Mouse (Mus musculus) MEL (cell line): ENCODE results near the gene Csmd2. TPM values are rescaled to one million over a fixed set of nuclear protein-coding genes. Genes with fewer than 3 reads are reported as not detected.

Experiments used
- DNase-seq: peaks from one replicate; pipeline ENCODE4 v3.0.0; 2011; ENCODE audit warnings: low read depth, low spot score
- H3K27ac ChIP-seq: 2 replicates; pipeline ENCODE4 v1.5.1; 2012; ENCODE audit warnings: low read depth, mild to moderate bottlenecking, control low read depth, low read length, moderate library complexity; ENCODE audit not compliant: control insufficient read depth
- H3K27me3 ChIP-seq, 2 experiments: fragments of 150-350 bp in 1 of 2; sonication (generic) in 1 of 2; 2 replicates each; pipeline ENCODE4 v1.6.1; 2012; ENCODE audit warnings: low read length in 2 of 2, mild to moderate bottlenecking in 2 of 2, improper control_type of control experiment in 1 of 2, moderate library complexity in 1 of 2; ENCODE audit not compliant: insufficient read depth in 2 of 2, control insufficient read depth in 1 of 2
- H3K36me3 ChIP-seq, 2 experiments: 2 replicates each; pipeline ENCODE4 v1.6.1; 2012 to 2014; ENCODE audit warnings: low read length in 2 of 2, improper control_type of control experiment in 1 of 2, inconsistent platforms in 1 of 2, mild to moderate bottlenecking in 1 of 2; ENCODE audit not compliant: insufficient read depth in 2 of 2, control insufficient read depth in 1 of 2
- H3K4me1 ChIP-seq, 2 experiments: fragments of 150-350 bp in 1 of 2; sonication (generic) in 1 of 2; 2 replicates each; pipeline ENCODE4 v1.6.1; 2012; ENCODE audit warnings: low read length in 2 of 2, improper control_type of control experiment in 1 of 2, mild to moderate bottlenecking in 1 of 2; ENCODE audit not compliant: insufficient read depth in 2 of 2, control insufficient read depth in 1 of 2
- H3K4me3 ChIP-seq, 2 experiments: fragments of 150-350 bp in 1 of 2; sonication (generic) in 1 of 2; 2 replicates each; pipeline ENCODE4 v1.5.1; 2012; ENCODE audit warnings: low read depth in 2 of 2, low read length in 2 of 2, mild to moderate bottlenecking in 2 of 2, moderate library complexity in 2 of 2, control low read depth in 1 of 2, improper control_type of control experiment in 1 of 2; ENCODE audit not compliant: control insufficient read depth in 1 of 2, insufficient read depth in 1 of 2
- H3K79me2 ChIP-seq: 2 replicates; pipeline ENCODE4 v1.6.1; 2012; ENCODE audit warnings: mild to moderate bottlenecking, low read length, moderate library complexity; ENCODE audit not compliant: control insufficient read depth, poor library complexity, insufficient read depth
- H3K9ac ChIP-seq: 2 replicates; pipeline ENCODE4 v1.6.1; 2012; ENCODE audit warnings: low read depth, mild to moderate bottlenecking, control low read depth, low read length, moderate library complexity; ENCODE audit not compliant: control insufficient read depth, poor library complexity, severe bottlenecking
- H3K9me3 ChIP-seq: fragments of 150-350 bp; sonication (generic); replicated peaks from 2 replicates; pipeline ENCODE4 v1.6.1; 2012; ENCODE audit warnings: mild to moderate bottlenecking, low read length, improper control_type of control experiment, moderate library complexity; ENCODE audit not compliant: insufficient read depth
- BHLHE40 ChIP-seq: IDR thresholded peaks from 2 replicates; pipeline ENCODE4 v1.6.1; 2012; ENCODE audit warnings: low read depth, mild to moderate bottlenecking, inconsistent platforms, low read length, improper control_type of control experiment, borderline replicate concordance
- CHD1 ChIP-seq: IDR thresholded peaks from 2 replicates; pipeline ENCODE4 v1.6.1; 2012; ENCODE audit warnings: low read depth, mild to moderate bottlenecking, inconsistent platforms, low read length, improper control_type of control experiment
- E2F4 ChIP-seq: IDR thresholded peaks from 2 replicates; pipeline ENCODE4 v1.6.1; 2011; ENCODE audit warnings: low read depth, low read length, improper control_type of control experiment, borderline replicate concordance
- ELF1 ChIP-seq: IDR thresholded peaks from 2 replicates; pipeline ENCODE4 v1.6.1; 2014; ENCODE audit warnings: low read depth, mild to moderate bottlenecking, inconsistent platforms, low read length, improper control_type of control experiment, moderate library complexity
- ETS1 ChIP-seq: IDR thresholded peaks from 2 replicates; pipeline ENCODE4 v1.6.1; 2012; ENCODE audit warnings: low read depth, mild to moderate bottlenecking, inconsistent platforms, low read length, improper control_type of control experiment, moderate library complexity
- GATA1 ChIP-seq: IDR thresholded peaks from 2 replicates; pipeline ENCODE4 v1.6.1; 2011; ENCODE audit warnings: low read depth, low read length, improper control_type of control experiment
- MAFK ChIP-seq: IDR thresholded peaks from 2 replicates; pipeline ENCODE4 v1.6.1; 2011; ENCODE audit warnings: low read depth, mild to moderate bottlenecking, low read length, improper control_type of control experiment, borderline replicate concordance
- MAX ChIP-seq: IDR thresholded peaks from 2 replicates; pipeline ENCODE4 v1.6.1; 2011; ENCODE audit warnings: low read length, improper control_type of control experiment
- MXI1 ChIP-seq: IDR thresholded peaks from 2 replicates; pipeline ENCODE4 v1.6.1; 2011; ENCODE audit warnings: mild to moderate bottlenecking, low read depth, low read length, improper control_type of control experiment
- MYB ChIP-seq: IDR thresholded peaks from 2 replicates; pipeline ENCODE4 v1.6.1; 2011; ENCODE audit warnings: mild to moderate bottlenecking, low read depth, low read length, improper control_type of control experiment
- NELFE ChIP-seq: IDR thresholded peaks from 2 replicates; pipeline ENCODE4 v1.6.1; 2011; ENCODE audit warnings: low read depth, low read length, improper control_type of control experiment
- POLR2A ChIP-seq, 2 experiments: IDR thresholded peaks; 2 replicates each; pipeline ENCODE4 v1.6.1; 2011 to 2012; ENCODE audit warnings: low read length in 2 of 2, mild to moderate bottlenecking in 2 of 2, control low read depth in 1 of 2, improper control_type of control experiment in 1 of 2, low read depth in 1 of 2, moderate library complexity in 1 of 2; ENCODE audit not compliant: control insufficient read depth in 1 of 2, insufficient read depth in 1 of 2, poor library complexity in 1 of 2
- POLR2AphosphoS5 ChIP-seq: IDR thresholded peaks from 2 replicates; pipeline ENCODE4 v1.6.1; 2012; ENCODE audit warnings: low read depth, borderline replicate concordance, mild to moderate bottlenecking, inconsistent platforms, low read length, moderate library complexity, mixed read lengths
- RAD21 ChIP-seq: IDR thresholded peaks from 2 replicates; pipeline ENCODE4 v1.6.1; 2011; ENCODE audit warnings: mild to moderate bottlenecking, low read depth, low read length, improper control_type of control experiment
- SMC3 ChIP-seq: IDR thresholded peaks from 2 replicates; pipeline ENCODE4 v1.6.1; 2011; ENCODE audit warnings: low read depth, low read length, improper control_type of control experiment
- TAL1 ChIP-seq: IDR thresholded peaks from 2 replicates; pipeline ENCODE4 v1.6.1; 2012; ENCODE audit warnings: mild to moderate bottlenecking, inconsistent platforms, low read length, moderate library complexity, mixed read lengths
- UBTF ChIP-seq: IDR thresholded peaks from 2 replicates; pipeline ENCODE4 v1.6.1; 2012; ENCODE audit warnings: low read depth, mild to moderate bottlenecking, inconsistent platforms, low read length, improper control_type of control experiment, moderate library complexity, borderline replicate concordance; ENCODE audit not compliant: insufficient read depth
- USF2 ChIP-seq, 2 experiments: IDR thresholded peaks; 2 replicates each; pipeline ENCODE4 v1.6.1; 2011 to 2012; ENCODE audit warnings: improper control_type of control experiment in 2 of 2, low read length in 2 of 2, borderline replicate concordance in 1 of 2, inconsistent platforms in 1 of 2, low read depth in 1 of 2, mild to moderate bottlenecking in 1 of 2; ENCODE audit not compliant: insufficient read depth in 1 of 2
- ZNF384 ChIP-seq: IDR thresholded peaks from 2 replicates; pipeline ENCODE4 v1.6.1; 2012; ENCODE audit warnings: low read depth, mild to moderate bottlenecking, inconsistent platforms, low read length, improper control_type of control experiment
- polyA plus RNA-seq, 2 experiments: library from polyadenylated mRNA; stranded (reverse) in 1 of 2; unstranded in 1 of 2; fragments of >175 nt in 1 of 2; fragments of >200 nt in 1 of 2; gene quantifications; 2 replicates each; pipeline versions ENCODE4 v1.2.1 to v1.2.4; 2012; ENCODE audit warnings: low replicate concordance in 2 of 2, low read depth in 1 of 2; ENCODE audit not compliant: insufficient read length in 2 of 2, insufficient read depth in 1 of 2, missing spikeins in 1 of 2
- total RNA-seq: library from RNA; depleted of rRNA; stranded (reverse); fragments of 300-350 nt; gene quantifications from 2 replicates; pipeline ENCODE4 v1.2.3, GENCODE M21; 2012

The Csmd2 gene
- total and polyA plus RNA-seq, 3 experiments = not detected

DNA sequence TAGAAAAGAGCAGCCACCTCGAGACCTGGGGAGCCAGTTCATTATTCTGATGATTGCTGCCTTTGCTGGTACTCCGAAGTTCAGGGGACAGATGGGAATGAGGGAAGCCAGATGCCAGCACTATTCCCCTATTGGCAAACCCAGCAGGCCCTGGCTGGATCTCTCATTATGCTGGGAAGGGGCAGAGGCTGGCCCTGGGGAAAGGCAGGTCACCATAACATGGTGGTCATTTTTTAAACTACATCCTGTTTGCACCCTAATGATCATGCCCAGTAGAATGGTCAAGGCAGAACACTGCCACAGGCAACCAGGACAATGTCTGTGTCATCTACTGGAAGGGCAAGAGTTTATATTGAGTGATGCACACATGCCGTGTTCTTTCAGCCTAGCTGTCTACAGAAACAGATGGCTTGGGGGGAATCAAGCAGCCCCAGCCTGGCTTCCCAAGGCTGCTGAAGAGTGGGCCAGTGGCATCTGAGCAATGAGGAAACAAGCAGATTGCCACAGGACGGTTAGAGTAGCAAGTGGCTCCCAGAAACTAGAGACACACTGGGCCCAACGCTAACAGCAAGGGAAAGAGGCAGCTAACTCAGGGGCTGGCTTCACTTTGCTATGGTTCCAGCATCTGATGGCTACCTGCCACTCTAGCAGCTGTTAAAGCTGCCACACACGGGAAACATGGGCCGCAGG lies 424.4 kb downstream of the Csmd2 start:
- H3K27ac ChIP-seq = no peak overlapping the region
- no peak overlapping the region for H3K4me3 ChIP-seq
- no peaks in the 10 kb centered on the region for H3K4me1 ChIP-seq
- H3K9me3 ChIP-seq = no peaks in the 10 kb centered on the region
- TF ChIP-seq E2F4 = no peak
- TF ChIP-seq SMC3 = no peak
- no peak for TF ChIP-seq RAD21
- TF ChIP-seq MAFK = no peak
- no peak for TF ChIP-seq USF2 (IDR thresholded peaks at IDR 0.05; ENCODE audit: borderline replicate concordance in 1 of 2, insufficient read depth in 1 of 2, low read depth in 1 of 2, low read length in 2 of 2)
- no peak for TF ChIP-seq CHD1
- TF ChIP-seq MXI1 = no peak
- no peak for TF ChIP-seq GATA1
- no peak for TF ChIP-seq ZNF384
- no peaks in the 10 kb centered on the region for H3K27me3 ChIP-seq
- H3K36me3 ChIP-seq = no peaks in the 10 kb centered on the region
- H3K79me2 ChIP-seq = no peaks in the 10 kb centered on the region
- no peak overlapping the region for H3K9ac ChIP-seq
- no peak for DNase-seq

DNA sequence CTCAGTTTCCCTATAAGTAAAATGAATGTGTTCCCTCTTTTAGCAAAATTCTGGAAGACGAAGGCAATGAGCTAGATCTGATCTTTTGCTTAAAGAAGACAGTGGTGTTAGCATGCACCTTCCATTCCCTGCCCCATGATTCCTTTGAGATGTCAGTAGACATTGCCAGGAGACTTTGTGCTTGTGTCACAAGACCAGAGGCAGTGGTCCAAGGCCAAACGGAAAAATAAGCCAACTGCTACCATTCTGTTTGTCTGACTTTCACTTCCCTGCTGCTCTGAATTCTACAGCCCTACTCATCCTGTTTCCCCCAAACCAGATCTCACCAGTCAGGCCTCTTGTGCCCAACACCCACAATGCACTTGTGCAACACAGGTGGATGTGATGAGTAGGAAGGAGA lies 427.1 kb downstream of the Csmd2 start:
- no peaks in the 10 kb centered on the region for H3K27me3 ChIP-seq
- no peak overlapping the region for H3K27ac ChIP-seq
- H3K4me3 ChIP-seq = no peak overlapping the region
- no peak for DNase-seq
- no peak overlapping the region for H3K9ac ChIP-seq
- H3K9me3 ChIP-seq = no peaks in the 10 kb centered on the region
- no peaks in the 10 kb centered on the region for H3K79me2 ChIP-seq
- no peaks in the 10 kb centered on the region for H3K36me3 ChIP-seq
- TF ChIP-seq MAX (no peak), POLR2A (IDR thresholded peaks at IDR 0.05; ENCODE audit: control insufficient read depth in 1 of 2, insufficient read depth in 1 of 2, low read depth in 1 of 2, low read length in 2 of 2, poor library complexity in 1 of 2) (no peak), NELFE (no peak), ETS1 (no peak), ELF1 (no peak), UBTF (no peak), MYB (no peak), TAL1 (no peak), BHLHE40 (no peak), MXI1 (no peak), POLR2AphosphoS5 (no peak)
- no peaks in the 10 kb centered on the region for H3K4me1 ChIP-seq
